Comparison of ENCODE assay signal across 9 mouse cellular contexts in the genomic region with DNA sequence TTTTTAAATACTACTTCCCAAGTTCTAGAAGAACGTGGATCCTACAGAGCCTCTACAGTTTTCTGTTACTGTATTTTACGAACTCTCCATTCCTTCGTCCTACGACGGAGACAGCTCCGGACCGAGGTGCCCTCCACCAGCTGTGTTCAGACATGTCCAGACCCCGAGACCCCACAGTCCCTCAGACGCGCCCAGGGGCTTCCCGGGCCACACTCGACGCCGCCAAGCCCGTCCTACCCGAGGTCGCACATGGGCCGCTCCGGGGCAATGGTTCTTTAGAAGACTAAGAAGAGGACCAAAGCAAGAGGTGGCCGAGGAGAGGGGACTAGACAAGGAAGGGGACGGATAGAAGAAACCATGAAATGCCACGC. TPM values are rescaled to one million over a fixed set of nuclear protein-coding genes. Genes with fewer than 3 reads are reported as not detected.
DNase-seq lines count a peak whose midpoint lies in the region; ATAC-seq lines count a peak whose summit lies in the region.
"Had no signal": no experiment of that assay in that cellular context is flagged by ENCODE, and none has a peak within 500 bp of the region (broad histone marks: within the 10 kb centered on the region; RNA-seq: fewer than 3 reads in every experiment).

No protein-coding gene starts in this region.

- WGBS in heart, embryonic 15.5 days = under 1% methylated on average over 22 of the region's 22 CpGs
- WGBS in hindbrain, embryonic 11.5 days = under 1% methylated on average over 22 of the region's 22 CpGs

- H3K9ac ChIP-seq in heart, embryonic 15.5 days = peak overlapping the region; percentile 88
- peak overlapping the region; percentile 90 for H3K9ac ChIP-seq in hindbrain, embryonic 11.5 days (ENCODE audit: low read depth, low read length)

- H3K27ac ChIP-seq in heart, embryonic 15.5 days = peak overlapping the region; percentile 94
- peak overlapping the region; percentile 75 for H3K27ac ChIP-seq in hindbrain, embryonic 11.5 days (ENCODE audit: low read depth, low read length)

- peak overlapping the region; percentile 96 for H3K4me3 ChIP-seq in heart, embryonic 15.5 days
- H3K4me3 ChIP-seq in hindbrain, embryonic 11.5 days (ENCODE audit: low read depth, low read length) = peak overlapping the region; percentile 85

- H3K9me3 ChIP-seq in heart, embryonic 15.5 days (replicated peaks) = no peaks in the 10 kb centered on the region
- H3K9me3 ChIP-seq in hindbrain, embryonic 11.5 days (ENCODE audit: control insufficient read depth, low read length) = no peaks in the 10 kb centered on the region

- peak; percentile 27 for ATAC-seq in heart, embryonic 15.5 days (replicated peaks; ENCODE audit: insufficient number of reproducible peaks, insufficient read depth, low FRiP score, low read depth)
- ATAC-seq in activated CD4-positive, CD25-positive, alpha-beta regulatory T cell, adult 4 months = peak; percentile 21
- peak; percentile 74; the same call in 1 of the 2 replicates for ATAC-seq in hindbrain, embryonic 11.5 days (ENCODE audit: low FRiP score)
- peak; percentile 53 for ATAC-seq in megakaryocyte-erythroid progenitor cell, adult 5-6 weeks (replicated peaks; ENCODE audit: low FRiP score, low TSS enrichment, poor library complexity, severe bottlenecking)

- H3K36me3 ChIP-seq in heart, embryonic 15.5 days = peaks cover 22% of the 10 kb centered on the region
- H3K36me3 ChIP-seq in hindbrain, embryonic 11.5 days (ENCODE audit: control insufficient read depth, insufficient read depth, low read length) = no peaks in the 10 kb centered on the region

- DNase-seq in heart, postnatal 10 days = no peak
- DNase-seq in hindbrain, embryonic 11.5 days (ENCODE audit: low spot score) = no peak
- DNase-seq in gastrocnemius, postnatal 10 days = no peak
- no peak for DNase-seq in T-cell, adult 2 months (ENCODE audit: low spot score)
- DNase-seq in kidney, postnatal 36 days = no peak

- intact Hi-C loops in heart, postnatal 10 days (cut with DNase I) = loop anchor here (5.0 kb wide), 1 partner anchor 113 kb away; a partner anchor contains a TSS

- H3K27me3 ChIP-seq in heart, embryonic 15.5 days = no peaks in the 10 kb centered on the region
- H3K27me3 ChIP-seq in hindbrain, embryonic 11.5 days (ENCODE audit: control insufficient read depth, insufficient read depth, low read length) = no peaks in the 10 kb centered on the region

- H3K4me2 ChIP-seq in heart, embryonic 15.5 days = peak overlapping the region; percentile 83
- H3K4me2 ChIP-seq in hindbrain, embryonic 11.5 days (replicated peaks; ENCODE audit: low read depth, low read length) = peak overlapping the region; percentile 75

- H3K4me1 ChIP-seq in heart, embryonic 15.5 days (replicated peaks) = peaks cover 20% of the 10 kb centered on the region
- H3K4me1 ChIP-seq in hindbrain, embryonic 11.5 days (replicated peaks; ENCODE audit: control insufficient read depth, insufficient read depth, low read length) = no peaks in the 10 kb centered on the region; the same call in 1 of the 2 replicates

RNA-seq across cellular contexts. Expression of a gene that starts 0.4 kb away (rescaled TPM):
- 17.8 and 18.9 TPM in 2 replicates for polyA plus RNA-seq in heart, embryonic 15.5 days (2015; fragmentation: Nextera tagmentation; extraction: Ambion mirVana)
- total RNA-seq in heart, postnatal 10 days (2021) = 10 to 100 TPM in 1 of 2 experiments, 1 to 10 TPM in 1; 8.8 to 11.7 TPM
- polyA plus RNA-seq in activated CD4-positive, CD25-positive, alpha-beta regulatory T cell, adult 4 months (2017; shearing (Covaris generic)) = 10 to 100 TPM; 10.3 to 12.9 TPM
- 50.5 and 50.8 TPM in 2 replicates for polyA plus RNA-seq in hindbrain, embryonic 11.5 days (2014; fragmentation: Nextera tagmentation; extraction: Ambion mirVana)
- 17.5 and 19.5 TPM in 2 replicates for total RNA-seq in megakaryocyte-erythroid progenitor cell, adult 5-6 weeks (2014; fragmentation: Nextera tagmentation)
- total RNA-seq in megakaryocyte-erythroid progenitor cell, adult 5-6 weeks (2017) = 26.4 and 29.9 TPM in 2 replicates
- 1 to 10 TPM; 8.1 to 9.4 TPM for total RNA-seq in gastrocnemius, postnatal 10 days (2021)

RNA-seq across cellular contexts. Expression of a gene that starts 0.5 kb away (rescaled TPM):
- 19.1 and 21.8 TPM in 2 replicates for polyA plus RNA-seq in heart, embryonic 15.5 days (2015; fragmentation: Nextera tagmentation; extraction: Ambion mirVana)
- total RNA-seq in heart, postnatal 10 days (2021) = 10 to 100 TPM; 11.4 to 12.1 TPM
- 10 to 100 TPM; 10.5 to 13.3 TPM for polyA plus RNA-seq in activated CD4-positive, CD25-positive, alpha-beta regulatory T cell, adult 4 months (2017; shearing (Covaris generic))
- polyA plus RNA-seq in hindbrain, embryonic 11.5 days (2014; fragmentation: Nextera tagmentation; extraction: Ambion mirVana) = 42.1 and 45.6 TPM in 2 replicates
- 10.9 and 13.7 TPM in 2 replicates for total RNA-seq in megakaryocyte-erythroid progenitor cell, adult 5-6 weeks (2014; fragmentation: Nextera tagmentation)
- total RNA-seq in megakaryocyte-erythroid progenitor cell, adult 5-6 weeks (2017) = 10.3 and 16.8 TPM in 2 replicates
- 10 to 100 TPM in 1 of 2 experiments, 1 to 10 TPM in 1; 7.4 to 10.0 TPM for total RNA-seq in gastrocnemius, postnatal 10 days (2021)

RNA-seq across cellular contexts. Expression of a gene that starts 40.7 kb away (rescaled TPM):
- 0.21 and 0.30 TPM in 2 replicates for polyA plus RNA-seq in heart, embryonic 15.5 days (2015; fragmentation: Nextera tagmentation; extraction: Ambion mirVana)
- under 1 TPM in 1 of 2 experiments, not detected in 1; 0.29 TPM for total RNA-seq in heart, postnatal 10 days (2021)
- not detected for polyA plus RNA-seq in activated CD4-positive, CD25-positive, alpha-beta regulatory T cell, adult 4 months (2017; shearing (Covaris generic))
- polyA plus RNA-seq in hindbrain, embryonic 11.5 days (2014; fragmentation: Nextera tagmentation; extraction: Ambion mirVana) = not detected in 2 replicates
- total RNA-seq in megakaryocyte-erythroid progenitor cell, adult 5-6 weeks (2014; fragmentation: Nextera tagmentation) = not detected in 2 replicates
- not detected in 2 replicates for total RNA-seq in megakaryocyte-erythroid progenitor cell, adult 5-6 weeks (2017)
- total RNA-seq in gastrocnemius, postnatal 10 days (2021) = under 1 TPM; 0.20 to 0.56 TPM
- total RNA-seq: left cerebral cortex, adult 8-10 months had no signal

Comparison
In these comparisons a context has a peak if more than half of its experiments do, and no peak if none do; other contexts are left out.
1. ATAC-seq: peak in every context shown above with its lines; median percentile 74 in hindbrain, embryonic 11.5 days; 53 in megakaryocyte-erythroid progenitor cell, adult 5-6 weeks; 27 in heart, embryonic 15.5 days; 21 in activated CD4-positive, CD25-positive, alpha-beta regulatory T cell, adult 4 months.